Mouse (Mus musculus): ENCODE measurements around the gene Irf4. TPM values are rescaled to one million over a fixed set of nuclear protein-coding genes. Genes with fewer than 3 reads are reported as not detected.

Gene Irf4
- polyA plus RNA-seq, 1 experiment, result not detected

DNA sequence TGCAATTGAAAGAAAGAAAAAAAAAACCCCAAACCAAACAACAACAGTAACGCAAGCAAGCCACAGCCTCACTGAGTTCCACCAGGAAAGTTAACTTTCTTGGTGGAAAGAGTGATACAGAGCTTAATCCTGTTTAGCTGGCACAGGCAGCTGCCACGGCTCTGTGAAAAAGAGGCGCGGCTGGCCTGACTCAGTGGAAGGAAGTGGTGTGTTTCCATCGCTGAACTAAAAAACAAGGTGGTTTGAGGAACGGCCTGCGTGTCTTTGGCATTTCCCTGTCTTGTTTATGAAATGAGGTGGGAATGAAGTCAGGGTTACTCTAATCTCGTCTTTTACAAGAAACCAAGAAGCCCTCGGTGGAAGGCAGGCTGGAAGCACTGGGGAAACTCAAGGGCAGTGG lies 43.3 kb downstream of the Irf4 start:
- H3K27ac ChIP-seq (ENCODE audit: insufficient read depth, low read length), result no peak overlapping the region
- TF ChIP-seq CTCF (IDR thresholded peaks at IDR 0.05; ENCODE audit: low read depth, low read length) (no peak), EP300 (IDR thresholded peaks at IDR 0.05; ENCODE audit: insufficient read depth, low read depth, low read length) (no peak), POLR2A (IDR thresholded peaks at IDR 0.05; ENCODE audit: insufficient read depth, low read length) (no peak)
- H3K4me1 ChIP-seq (ENCODE audit: control insufficient read depth, insufficient read depth, low read length), result no peaks in the 10 kb centered on the region
- H3K9me3 ChIP-seq (replicated peaks; ENCODE audit: control insufficient read depth, insufficient read depth, low read length, poor library complexity, severe bottlenecking), result no peaks in the 10 kb centered on the region
- H3K4me3 ChIP-seq (ENCODE audit: low read depth, low read length), result no peak overlapping the region
- H3K27me3 ChIP-seq (ENCODE audit: control insufficient read depth, insufficient read depth, low read length, poor library complexity, severe bottlenecking), result no peaks in the 10 kb centered on the region
- H3K9ac ChIP-seq (ENCODE audit: low read depth, poor library complexity, severe bottlenecking), result no peak overlapping the region
- H3K36me3 ChIP-seq (ENCODE audit: control insufficient read depth, insufficient read depth, low read length, poor library complexity, severe bottlenecking), result no peaks in the 10 kb centered on the region

- Histone ChIP-seq H3K27me3 (ENCODE audit: control insufficient read depth, insufficient read depth, low read length, poor library complexity, severe bottlenecking) (no peaks in the 10 kb centered on the region), H3K27ac (ENCODE audit: insufficient read depth, low read length) (no peak overlapping the region), H3K9ac (ENCODE audit: low read depth, poor library complexity, severe bottlenecking) (no peak overlapping the region), H3K36me3 (ENCODE audit: control insufficient read depth, insufficient read depth, low read length, poor library complexity, severe bottlenecking) (no peaks in the 10 kb centered on the region), H3K4me1 (ENCODE audit: control insufficient read depth, insufficient read depth, low read length) (no peaks in the 10 kb centered on the region), H3K4me3 (ENCODE audit: low read depth, low read length) (no peak overlapping the region), H3K9me3 (replicated peaks; ENCODE audit: control insufficient read depth, insufficient read depth, low read length, poor library complexity, severe bottlenecking) (no peaks in the 10 kb centered on the region)
- no peak for TF ChIP-seq CTCF (IDR thresholded peaks at IDR 0.05; ENCODE audit: low read depth, low read length)
- no peak for TF ChIP-seq POLR2A (IDR thresholded peaks at IDR 0.05; ENCODE audit: insufficient read depth, low read length)
- no peak for TF ChIP-seq EP300 (IDR thresholded peaks at IDR 0.05; ENCODE audit: insufficient read depth, low read depth, low read length)
These were observed 43.7 kb downstream of the Irf4 start for GRCm38 (mm10) chr13:30792741-30793140.

GRCm38 (mm10) chr13:30793196-30793595 lies 44.2 kb downstream of the Irf4 start:
- Histone ChIP-seq H3K4me1 (ENCODE audit: control insufficient read depth, insufficient read depth, low read length) (no peaks in the 10 kb centered on the region), H3K9me3 (replicated peaks; ENCODE audit: control insufficient read depth, insufficient read depth, low read length, poor library complexity, severe bottlenecking) (no peaks in the 10 kb centered on the region), H3K4me3 (ENCODE audit: low read depth, low read length) (no peak overlapping the region), H3K9ac (ENCODE audit: low read depth, poor library complexity, severe bottlenecking) (no peak overlapping the region), H3K27me3 (ENCODE audit: control insufficient read depth, insufficient read depth, low read length, poor library complexity, severe bottlenecking) (no peaks in the 10 kb centered on the region), H3K36me3 (ENCODE audit: control insufficient read depth, insufficient read depth, low read length, poor library complexity, severe bottlenecking) (no peaks in the 10 kb centered on the region), H3K27ac (ENCODE audit: insufficient read depth, low read length) (no peak overlapping the region)
- TF ChIP-seq EP300 (IDR thresholded peaks at IDR 0.05; ENCODE audit: insufficient read depth, low read depth, low read length) (no peak), POLR2A (IDR thresholded peaks at IDR 0.05; ENCODE audit: insufficient read depth, low read length) (no peak), CTCF (IDR thresholded peaks at IDR 0.05; ENCODE audit: low read depth, low read length) (no peak)

GRCm38 (mm10) chr13:30793616-30794015 lies 44.6 kb downstream of the Irf4 start:
- Histone ChIP-seq H3K36me3 (ENCODE audit: control insufficient read depth, insufficient read depth, low read length, poor library complexity, severe bottlenecking) (no peaks in the 10 kb centered on the region), H3K9ac (ENCODE audit: low read depth, poor library complexity, severe bottlenecking) (no peak overlapping the region), H3K27ac (ENCODE audit: insufficient read depth, low read length) (no peak overlapping the region), H3K4me1 (ENCODE audit: control insufficient read depth, insufficient read depth, low read length) (no peaks in the 10 kb centered on the region), H3K4me3 (ENCODE audit: low read depth, low read length) (no peak overlapping the region), H3K9me3 (replicated peaks; ENCODE audit: control insufficient read depth, insufficient read depth, low read length, poor library complexity, severe bottlenecking) (no peaks in the 10 kb centered on the region), H3K27me3 (ENCODE audit: control insufficient read depth, insufficient read depth, low read length, poor library complexity, severe bottlenecking) (no peaks in the 10 kb centered on the region)
- TF ChIP-seq EP300 (IDR thresholded peaks at IDR 0.05; ENCODE audit: insufficient read depth, low read depth, low read length) (no peak), POLR2A (IDR thresholded peaks at IDR 0.05; ENCODE audit: insufficient read depth, low read length) (no peak), CTCF (IDR thresholded peaks at IDR 0.05; ENCODE audit: low read depth, low read length) (no peak)

DNA sequence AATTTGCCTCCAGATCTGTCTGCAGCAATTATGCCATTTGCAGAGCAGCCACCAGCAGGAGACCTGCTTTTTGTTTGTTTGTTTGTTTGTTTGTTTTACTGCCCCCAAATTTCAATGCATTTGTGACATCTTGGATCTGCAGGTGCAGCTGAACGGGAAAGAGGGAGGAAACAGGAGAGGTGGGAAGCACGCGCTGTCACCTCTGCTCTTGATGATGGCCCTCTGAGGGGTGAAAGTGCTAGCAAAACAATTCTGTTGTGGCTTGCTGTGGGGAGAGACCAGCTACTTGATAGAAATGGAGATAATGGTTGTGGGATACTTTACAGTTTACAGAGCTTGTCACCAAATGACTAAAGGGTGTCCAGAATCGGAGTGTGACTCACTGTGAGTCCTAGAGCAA lies 46.9 kb downstream of the Irf4 start:
- Histone ChIP-seq H3K9ac (ENCODE audit: low read depth, poor library complexity, severe bottlenecking) (no peak overlapping the region), H3K4me3 (ENCODE audit: low read depth, low read length) (no peak overlapping the region), H3K9me3 (replicated peaks; ENCODE audit: control insufficient read depth, insufficient read depth, low read length, poor library complexity, severe bottlenecking) (no peaks in the 10 kb centered on the region), H3K27me3 (ENCODE audit: control insufficient read depth, insufficient read depth, low read length, poor library complexity, severe bottlenecking) (no peaks in the 10 kb centered on the region), H3K36me3 (ENCODE audit: control insufficient read depth, insufficient read depth, low read length, poor library complexity, severe bottlenecking) (no peaks in the 10 kb centered on the region), H3K27ac (ENCODE audit: insufficient read depth, low read length) (no peak overlapping the region), H3K4me1 (ENCODE audit: control insufficient read depth, insufficient read depth, low read length) (no peaks in the 10 kb centered on the region)
- TF ChIP-seq EP300 (IDR thresholded peaks at IDR 0.05; ENCODE audit: insufficient read depth, low read depth, low read length), result no peak
- no peak for TF ChIP-seq POLR2A (IDR thresholded peaks at IDR 0.05; ENCODE audit: insufficient read depth, low read length)
- TF ChIP-seq CTCF (IDR thresholded peaks at IDR 0.05; ENCODE audit: low read depth, low read length), result no peak

- Histone ChIP-seq H3K9me3 (replicated peaks; ENCODE audit: control insufficient read depth, insufficient read depth, low read length, poor library complexity, severe bottlenecking) (no peaks in the 10 kb centered on the region), H3K27me3 (ENCODE audit: control insufficient read depth, insufficient read depth, low read length, poor library complexity, severe bottlenecking) (no peaks in the 10 kb centered on the region), H3K36me3 (ENCODE audit: control insufficient read depth, insufficient read depth, low read length, poor library complexity, severe bottlenecking) (no peaks in the 10 kb centered on the region), H3K9ac (ENCODE audit: low read depth, poor library complexity, severe bottlenecking) (no peak overlapping the region), H3K4me1 (ENCODE audit: control insufficient read depth, insufficient read depth, low read length) (no peaks in the 10 kb centered on the region), H3K4me3 (ENCODE audit: low read depth, low read length) (no peak overlapping the region), H3K27ac (ENCODE audit: insufficient read depth, low read length) (no peak overlapping the region)
- TF ChIP-seq EP300 (IDR thresholded peaks at IDR 0.05; ENCODE audit: insufficient read depth, low read depth, low read length) (no peak), POLR2A (IDR thresholded peaks at IDR 0.05; ENCODE audit: insufficient read depth, low read length) (no peak), CTCF (IDR thresholded peaks at IDR 0.05; ENCODE audit: low read depth, low read length) (no peak)
These were observed 52.9 kb downstream of the Irf4 start for GRCm38 (mm10) chr13:30801886-30802285.

Data from ES-Bruce4 (cell line).